Mouse (Mus musculus) MEL (cell line): ENCODE data around the gene Retreg1.

Experiments
- CHD1 ChIP-seq: IDR thresholded peaks from 2 replicates; pipeline ENCODE4 v1.6.1; 2012; ENCODE audit warnings: low read depth, mild to moderate bottlenecking, inconsistent platforms, low read length, improper control_type of control experiment
- CTCF ChIP-seq, 3 experiments: IDR thresholded peaks in 2 of 3; conservative IDR thresholded peaks in 1 of 3; 2 replicates each; pipeline ENCODE4 v1.5.1; 2011 to 2012; ENCODE audit warnings: low read length in 3 of 3, low read depth in 2 of 3, mild to moderate bottlenecking in 2 of 3, improper control_type of control experiment in 1 of 3, inconsistent platforms in 1 of 3, mixed read lengths in 1 of 3, moderate library complexity in 1 of 3; ENCODE audit not compliant: control insufficient read depth in 1 of 3, insufficient read depth in 1 of 3, poor library complexity in 1 of 3, severe bottlenecking in 1 of 3
- ELF1 ChIP-seq: IDR thresholded peaks from 2 replicates; pipeline ENCODE4 v1.6.1; 2014; ENCODE audit warnings: low read depth, mild to moderate bottlenecking, inconsistent platforms, low read length, improper control_type of control experiment, moderate library complexity
- EP300 ChIP-seq, 2 experiments: IDR thresholded peaks; 2 replicates each; pipeline ENCODE4 v1.6.1; 2011; ENCODE audit warnings: improper control_type of control experiment in 2 of 2, low read length in 2 of 2, low read depth in 1 of 2, mild to moderate bottlenecking in 1 of 2
- GATA1 ChIP-seq: IDR thresholded peaks from 2 replicates; pipeline ENCODE4 v1.6.1; 2011; ENCODE audit warnings: low read depth, low read length, improper control_type of control experiment
- HCFC1 ChIP-seq: IDR thresholded peaks from 2 replicates; pipeline ENCODE4 v1.6.1; 2012; ENCODE audit warnings: low read depth, mild to moderate bottlenecking, inconsistent platforms, low read length, improper control_type of control experiment, moderate library complexity
- MAX ChIP-seq: IDR thresholded peaks from 2 replicates; pipeline ENCODE4 v1.6.1; 2011; ENCODE audit warnings: low read length, improper control_type of control experiment
- MEF2A ChIP-seq: IDR thresholded peaks from 2 replicates; pipeline ENCODE4 v1.6.1; 2014; ENCODE audit warnings: low read depth, mild to moderate bottlenecking, inconsistent platforms, low read length, improper control_type of control experiment; ENCODE audit not compliant: poor library complexity, insufficient replicate concordance, severe bottlenecking; ENCODE audit errors: extremely low read depth
- POLR2A ChIP-seq, 2 experiments: IDR thresholded peaks; 2 replicates each; pipeline ENCODE4 v1.6.1; 2011 to 2012; ENCODE audit warnings: low read length in 2 of 2, mild to moderate bottlenecking in 2 of 2, control low read depth in 1 of 2, improper control_type of control experiment in 1 of 2, low read depth in 1 of 2, moderate library complexity in 1 of 2; ENCODE audit not compliant: control insufficient read depth in 1 of 2, insufficient read depth in 1 of 2, poor library complexity in 1 of 2
- TAL1 ChIP-seq: IDR thresholded peaks from 2 replicates; pipeline ENCODE4 v1.6.1; 2012; ENCODE audit warnings: mild to moderate bottlenecking, inconsistent platforms, low read length, moderate library complexity, mixed read lengths
- TCF12 ChIP-seq: IDR thresholded peaks from 2 replicates; pipeline ENCODE4 v1.6.1; 2014; ENCODE audit warnings: low read depth, mild to moderate bottlenecking, inconsistent platforms, low read length, improper control_type of control experiment, moderate library complexity

DNA sequence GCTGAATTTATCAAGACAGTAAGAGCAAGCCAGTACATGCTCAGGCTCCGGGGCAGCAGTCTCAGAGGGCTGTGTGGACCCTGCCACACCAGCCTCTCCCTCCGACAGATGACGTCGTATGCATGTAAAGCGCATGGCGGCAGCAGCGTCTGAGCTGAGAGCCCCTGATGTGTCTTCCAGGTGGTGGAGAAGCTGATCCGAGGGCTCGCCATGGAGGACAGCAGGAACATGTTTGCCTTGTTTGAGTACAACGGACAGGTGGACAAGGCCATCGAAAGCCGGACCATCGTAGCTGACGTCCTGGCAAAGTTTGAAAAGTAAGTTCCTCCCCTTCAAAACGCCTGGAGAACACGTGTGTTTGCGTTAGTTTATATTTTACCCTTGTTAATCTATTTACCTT is 36.6 kb upstream of the Retreg1 start:
- TF ChIP-seq MEF2A (no peak), HCFC1 (no peak), GATA1 (no peak), TCF12 (no peak), MAX (no peak), TAL1 (no peak), POLR2A (IDR thresholded peaks at IDR 0.05; ENCODE audit: control insufficient read depth in 1 of 2, insufficient read depth in 1 of 2, low read depth in 1 of 2, low read length in 2 of 2, poor library complexity in 1 of 2) (no peak), CHD1 (no peak), CTCF (IDR thresholded peaks at IDR 0.05 in 2 of 3, conservative IDR thresholded peaks at IDR 0.05 in 1 of 3; ENCODE audit: control insufficient read depth in 1 of 3, insufficient read depth in 1 of 3, low read depth in 2 of 3, low read length in 3 of 3, poor library complexity in 1 of 3, severe bottlenecking in 1 of 3) (no peak), EP300 (IDR thresholded peaks at IDR 0.05; ENCODE audit: low read depth in 1 of 2, low read length in 2 of 2) (no peak), ELF1 (no peak)
